Mouse (Mus musculus): ENCODE measurements around the gene Cr2. TPM values are rescaled to one million over a fixed set of nuclear protein-coding genes. Genes with fewer than 3 reads are reported as not detected.
A peak's percentile ranks its signal among the peaks of the same experiment; 100 is the strongest.
"Not testable (repeated sequence)": the region's sequence is repeated elsewhere in the genome, so short reads cannot be mapped to it uniquely, and the experiment has no call there.

Cr2 gene
- polyA plus RNA-seq (2016; fragmentation: Nextera tagmentation; extraction: Ambion mirVana) = 0.59 and 0.78 TPM in 2 replicates

DNA sequence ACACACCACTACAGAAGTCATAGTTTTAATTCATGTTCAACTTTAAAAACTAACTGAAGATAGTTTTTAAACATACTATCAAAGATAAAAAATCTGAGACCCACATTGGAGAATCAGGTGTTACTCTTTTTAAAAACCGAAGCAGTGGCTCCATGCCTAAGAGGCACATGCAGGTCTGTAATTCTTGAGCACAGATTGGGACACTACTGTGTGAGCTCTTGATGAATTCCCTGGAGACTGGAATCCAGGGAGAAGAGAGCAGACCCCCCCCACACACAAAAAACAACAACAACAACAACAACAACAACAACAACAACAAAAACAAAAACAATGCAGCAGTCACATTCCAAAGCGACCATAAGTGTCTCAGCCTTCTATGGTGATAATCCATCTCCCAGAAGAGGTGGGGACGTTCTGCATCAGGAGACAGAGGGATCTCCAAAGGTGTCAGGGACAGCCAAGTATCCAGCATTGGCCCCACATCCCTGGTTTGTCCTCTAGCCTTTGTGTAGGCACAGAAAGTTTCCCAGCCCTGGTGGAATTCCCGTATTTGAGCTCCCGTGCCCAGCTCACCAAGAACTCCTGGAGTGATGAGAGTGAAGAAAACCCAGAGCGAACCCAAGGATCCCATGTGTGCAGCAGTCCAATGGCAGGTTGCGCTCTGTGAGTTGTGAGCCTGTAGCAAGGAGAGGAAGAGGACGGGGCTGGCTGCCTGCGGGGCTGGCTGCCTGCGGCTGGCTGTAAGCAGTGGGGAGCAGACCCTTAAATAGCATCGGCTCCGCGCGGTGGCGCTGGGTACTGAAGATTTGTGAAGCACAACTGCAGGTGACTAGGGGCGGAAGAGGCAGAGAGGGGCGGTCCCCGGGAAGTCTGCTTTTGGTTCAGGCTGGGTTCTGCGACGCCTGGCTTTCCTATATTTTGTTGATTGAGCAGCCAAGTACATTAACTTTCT, at the start of gene Cr2:
Gene Cr2 (minus strand): TSS at position 737 of the 952 bp plus-strand sequence.
- Histone ChIP-seq H3K4me3 (peak within 1 kb of the TSS; percentile 37), H3K27ac (no peak within 1 kb of the TSS)
- 10% methylated on average over 20 of the region's 20 CpGs for WGBS

DNA sequence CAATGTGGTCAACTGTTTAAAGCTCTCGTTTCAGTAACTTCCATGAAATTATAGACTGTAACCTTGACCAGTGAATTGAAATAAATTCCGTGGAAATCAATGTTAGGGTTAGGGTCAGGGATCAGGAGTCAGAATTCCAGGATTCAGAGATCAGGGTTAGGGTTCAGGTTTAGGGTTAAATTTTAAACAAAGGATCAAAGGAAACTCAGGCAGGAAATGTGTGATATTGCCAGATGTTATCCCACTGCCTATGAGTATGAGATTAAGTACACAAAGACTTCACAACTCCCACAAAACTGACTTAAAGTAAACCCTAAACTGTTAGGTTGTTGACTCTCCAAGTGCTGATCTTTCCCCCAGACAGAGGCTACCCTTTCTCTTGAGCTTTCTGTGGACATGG, 45.3 kb upstream of the Cr2 start:
- Histone ChIP-seq H3K27me3 (ENCODE audit: low read depth, poor library complexity, severe bottlenecking) (no peaks in the 10 kb centered on the region), H3K9me3 (replicated peaks) (no peaks in the 10 kb centered on the region), H3K36me3 (no peaks in the 10 kb centered on the region), H3K27ac (no peak overlapping the region), H3K4me3 (no peak overlapping the region), H3K4me1 (no peaks in the 10 kb centered on the region)
- 70% methylated on average over 2 of the region's 2 CpGs for WGBS
- DNase-seq (ENCODE audit: low spot score) = no peak

More for the DNA sequence above, at the start of gene Cr2:
- Histone ChIP-seq H3K4me1 (no peaks in the 10 kb centered on the region), H3K36me3 (no peaks in the 10 kb centered on the region), H3K27me3 (ENCODE audit: low read depth, poor library complexity, severe bottlenecking) (peaks cover 4% of the 10 kb centered on the region; the same call in 1 of the 2 replicates), H3K9me3 (replicated peaks) (no peaks in the 10 kb centered on the region)
- DNase-seq (ENCODE audit: low spot score) = peak; percentile 85

DNA sequence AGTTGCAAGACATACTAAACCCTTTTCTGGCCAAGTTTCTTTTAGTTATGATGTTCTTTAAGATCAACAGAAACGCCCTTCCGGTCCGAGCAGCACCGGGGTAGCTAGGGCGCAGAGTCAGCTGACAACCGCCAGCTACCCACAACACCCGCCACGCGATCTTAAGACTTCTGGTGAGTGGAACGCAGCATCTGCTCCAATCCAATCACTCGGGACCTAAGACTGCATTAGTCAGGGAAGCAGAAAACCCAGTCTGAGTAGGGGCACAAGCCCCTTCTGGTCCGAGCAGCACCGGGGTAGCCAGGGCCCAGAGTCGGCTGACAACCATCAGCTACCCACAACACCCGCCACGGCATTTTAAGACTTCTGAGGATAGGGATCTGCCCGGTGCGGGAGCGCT, 36.3 kb upstream of the Cr2 start:
- not testable (repeated sequence) for H3K27me3 ChIP-seq (ENCODE audit: low read depth, poor library complexity, severe bottlenecking); H3K36me3 ChIP-seq; H3K4me1 ChIP-seq; DNase-seq (ENCODE audit: low spot score); H3K4me3 ChIP-seq; H3K27ac ChIP-seq; H3K9me3 ChIP-seq (replicated peaks)
- 63% methylated on average over 19 of the region's 19 CpGs for WGBS

DNA sequence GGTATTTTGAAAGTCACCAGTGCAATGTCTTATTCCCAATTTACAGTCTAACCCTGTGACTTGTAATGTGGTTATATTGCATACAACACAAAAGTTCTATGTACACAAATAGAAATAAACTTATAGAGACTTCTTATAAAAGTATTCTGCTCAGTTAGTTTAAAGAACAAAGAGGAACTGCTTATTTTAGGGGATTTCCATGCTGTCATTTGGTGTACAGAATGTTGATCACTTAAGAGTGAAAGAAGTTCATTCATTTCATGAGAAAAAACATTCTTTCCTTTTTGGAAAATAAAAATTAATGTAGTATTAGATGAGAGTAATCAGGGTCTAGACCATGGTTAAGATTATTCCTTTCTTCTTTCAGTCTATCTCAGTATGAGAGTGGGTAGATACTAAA, 8.2 kb upstream of the Cr2 start:
- no peaks in the 10 kb centered on the region for H3K27me3 ChIP-seq (ENCODE audit: low read depth, poor library complexity, severe bottlenecking)
- no peaks in the 10 kb centered on the region for H3K9me3 ChIP-seq (replicated peaks)
- H3K27ac ChIP-seq = no peak overlapping the region
- no peak for DNase-seq (ENCODE audit: low spot score)
- H3K4me1 ChIP-seq = no peaks in the 10 kb centered on the region
- H3K4me3 ChIP-seq = no peak overlapping the region
- H3K36me3 ChIP-seq = no peaks in the 10 kb centered on the region

DNA sequence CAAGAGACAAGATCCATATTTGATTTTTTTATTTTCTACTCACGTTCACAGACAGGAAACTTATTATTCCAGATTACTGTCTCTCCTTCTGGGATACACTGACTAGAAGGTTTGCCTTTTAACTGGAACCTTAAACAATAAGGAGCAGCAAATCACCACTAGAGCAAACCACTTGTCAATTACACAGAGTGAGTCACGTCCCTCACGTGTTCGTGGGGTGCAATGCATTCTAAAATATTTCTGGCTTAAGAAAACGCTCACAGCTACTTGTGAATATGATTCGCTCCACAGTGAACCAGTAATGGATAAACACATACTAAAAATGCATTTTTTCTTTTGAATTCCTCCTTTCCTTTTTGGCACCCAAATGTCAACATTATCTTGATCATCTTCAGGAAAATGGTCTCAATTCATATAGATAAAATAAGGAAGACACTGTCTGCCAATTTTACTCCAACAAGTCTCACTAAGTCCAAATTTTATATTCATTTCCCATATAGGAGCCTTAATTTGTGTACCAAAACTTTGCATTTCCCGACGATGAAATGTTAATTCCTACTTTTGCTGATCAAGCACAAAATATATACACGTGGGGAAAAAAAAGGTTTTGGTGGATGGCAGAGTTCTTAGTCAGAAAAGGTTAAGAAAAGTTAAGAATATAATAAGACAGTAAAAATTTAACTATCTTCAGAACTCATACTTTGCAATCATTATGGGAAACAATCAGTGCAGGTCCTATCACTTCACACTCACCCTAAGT, 11.3 kb downstream of the Cr2 start:
- Histone ChIP-seq H3K36me3 (no peaks in the 10 kb centered on the region), H3K4me1 (no peaks in the 10 kb centered on the region), H3K9me3 (replicated peaks) (no peaks in the 10 kb centered on the region), H3K4me3 (no peak overlapping the region), H3K27ac (no peak overlapping the region), H3K27me3 (ENCODE audit: low read depth, poor library complexity, severe bottlenecking) (no peaks in the 10 kb centered on the region)
- 87% methylated on average over 9 of the region's 9 CpGs for WGBS
- DNase-seq (ENCODE audit: low spot score) = no peak

DNA sequence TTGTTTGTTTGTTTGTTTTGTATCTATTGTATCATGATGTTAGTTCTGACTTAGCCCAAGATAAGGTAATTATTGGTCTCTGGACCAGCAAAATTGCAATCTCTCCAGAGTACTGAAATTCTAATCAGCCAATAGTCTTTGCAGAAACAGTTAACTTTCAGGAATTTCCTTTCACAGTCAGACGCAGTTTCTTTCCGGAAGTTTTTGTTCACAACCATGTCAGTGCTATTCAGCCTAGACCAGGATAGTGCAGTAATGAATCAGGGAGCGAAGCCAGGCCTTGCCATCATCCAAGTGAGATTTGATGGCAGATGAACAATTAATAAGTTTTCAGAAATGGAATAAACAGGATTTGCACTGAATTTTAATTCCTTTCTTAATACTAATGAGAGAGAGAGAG, 44.4 kb downstream of the Cr2 start:
- WGBS = 77% methylated on average over 3 of the region's 3 CpGs
- peaks cover 3% of the 10 kb centered on the region; the same call in 1 of the 2 replicates for H3K4me1 ChIP-seq

DNA sequence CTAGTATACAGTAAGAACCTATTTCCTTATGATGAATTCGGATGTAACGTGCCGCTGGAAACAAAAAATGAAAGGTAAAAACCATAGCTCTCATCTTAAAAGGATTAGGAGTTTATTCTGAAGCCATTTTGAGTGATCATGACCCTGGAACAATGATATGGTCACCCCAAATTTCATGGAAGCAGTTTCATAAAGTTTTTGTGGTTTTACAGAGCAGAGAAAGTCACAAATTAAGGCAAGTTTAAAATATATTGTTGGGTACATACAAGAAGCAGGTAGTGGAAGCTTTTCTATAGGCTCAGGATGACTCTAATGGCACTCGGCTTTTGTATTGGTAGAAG, 44.9 kb downstream of the Cr2 start:
- Histone ChIP-seq H3K36me3 (peaks cover 24% of the 10 kb centered on the region), H3K27me3 (ENCODE audit: low read depth, poor library complexity, severe bottlenecking) (no peaks in the 10 kb centered on the region), H3K9me3 (replicated peaks) (no peaks in the 10 kb centered on the region), H3K4me3 (peak overlapping the region; percentile 68), H3K4me1 (peaks cover 3% of the 10 kb centered on the region; the same call in 1 of the 2 replicates), H3K27ac (peak overlapping the region; percentile 96)
- DNase-seq (ENCODE audit: low spot score) = no peak
- WGBS = 32% methylated on average over 4 of the region's 4 CpGs

More for the DNA sequence above, 44.4 kb downstream of the Cr2 start:
- peak overlapping the region; percentile 68 for H3K4me3 ChIP-seq
- H3K9me3 ChIP-seq (replicated peaks) = no peaks in the 10 kb centered on the region
- no peak for DNase-seq (ENCODE audit: low spot score)
- H3K36me3 ChIP-seq = peaks cover 20% of the 10 kb centered on the region
- H3K27ac ChIP-seq = peak overlapping the region; percentile 96; the same call in 1 of the 2 replicates
- no peaks in the 10 kb centered on the region for H3K27me3 ChIP-seq (ENCODE audit: low read depth, poor library complexity, severe bottlenecking)

DNA sequence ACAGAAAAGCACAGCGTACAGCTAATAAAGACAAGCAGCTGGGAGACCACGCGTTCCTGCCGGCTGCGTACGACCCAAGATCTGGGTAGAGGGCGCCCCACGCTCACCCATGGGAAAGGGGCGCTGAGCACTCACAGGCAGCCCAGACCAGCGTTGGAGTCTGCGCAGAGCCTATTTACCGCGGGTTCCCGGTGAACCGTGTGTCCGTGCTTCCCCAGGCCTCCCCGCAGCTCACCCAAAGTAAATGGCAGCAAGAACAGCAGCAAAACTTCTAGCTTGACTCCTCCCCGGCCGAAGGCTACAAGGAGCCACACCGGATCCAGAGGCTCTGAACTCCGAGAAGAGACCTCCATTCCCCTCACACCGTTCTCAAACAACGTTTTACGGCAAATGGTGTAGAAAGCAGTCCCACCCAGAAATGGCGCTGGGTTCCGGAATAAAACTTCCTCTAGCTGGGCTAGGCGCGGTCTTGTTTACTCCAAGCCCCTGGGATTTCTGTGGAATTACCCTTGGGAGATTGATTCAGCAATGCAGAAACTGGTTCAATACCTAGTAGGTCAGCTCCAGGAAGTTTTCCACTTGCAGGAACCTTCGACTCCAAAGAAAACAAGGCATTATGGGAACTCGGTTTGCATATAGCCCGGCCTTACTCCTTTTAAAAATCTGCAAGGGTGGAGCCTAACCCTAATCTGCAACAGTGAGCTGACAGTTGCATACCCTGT, 45.4 kb downstream of the Cr2 start, which contains the start of gene Cr1l:
Gene Cr1l (minus strand): TSS at position 634 of the 722 bp plus-strand sequence.
- Histone ChIP-seq H3K9me3 (replicated peaks) (no peaks in the 10 kb centered on the region), H3K4me3 (peak within 1 kb of the TSS; percentile 68), H3K27me3 (ENCODE audit: low read depth, poor library complexity, severe bottlenecking) (no peaks in the 10 kb centered on the region), H3K36me3 (peaks cover 26% of the 10 kb centered on the region), H3K27ac (peak within 1 kb of the TSS; percentile 96), H3K4me1 (peaks cover 3% of the 10 kb centered on the region; the same call in 1 of the 2 replicates)
- WGBS = under 1% methylated on average over 31 of the region's 31 CpGs
- peak; percentile 86 for DNase-seq (ENCODE audit: low spot score)

DNA sequence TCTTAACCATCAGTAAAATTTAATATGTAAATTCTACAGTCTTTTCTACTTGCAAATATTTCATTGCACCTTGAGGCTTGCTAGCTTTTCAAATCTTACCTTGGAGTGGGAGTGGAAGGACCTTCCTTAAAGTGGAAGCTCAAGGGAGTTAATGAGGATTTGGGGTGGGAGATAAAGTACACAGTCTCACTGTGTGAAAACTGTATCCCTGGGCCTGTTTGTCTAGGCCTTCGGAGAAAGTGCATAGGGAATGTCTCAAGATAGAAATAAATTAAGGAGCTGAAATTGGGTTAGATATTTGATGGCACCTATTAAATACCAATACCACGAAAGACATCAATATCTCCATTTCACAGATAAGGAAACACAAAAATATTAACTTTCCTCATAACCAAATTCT, 46.0 kb downstream of the Cr2 start:
- peaks cover 29% of the 10 kb centered on the region for H3K36me3 ChIP-seq
- H3K27ac ChIP-seq = peak overlapping the region; percentile 96
- peak overlapping the region; percentile 68 for H3K4me3 ChIP-seq
- peaks cover 3% of the 10 kb centered on the region; the same call in 1 of the 2 replicates for H3K4me1 ChIP-seq
- H3K9me3 ChIP-seq (replicated peaks) = no peaks in the 10 kb centered on the region
- WGBS = 27% methylated on average over 2 of the region's 2 CpGs
- no peak for DNase-seq (ENCODE audit: low spot score)
- H3K27me3 ChIP-seq (ENCODE audit: low read depth, poor library complexity, severe bottlenecking) = no peaks in the 10 kb centered on the region

DNA sequence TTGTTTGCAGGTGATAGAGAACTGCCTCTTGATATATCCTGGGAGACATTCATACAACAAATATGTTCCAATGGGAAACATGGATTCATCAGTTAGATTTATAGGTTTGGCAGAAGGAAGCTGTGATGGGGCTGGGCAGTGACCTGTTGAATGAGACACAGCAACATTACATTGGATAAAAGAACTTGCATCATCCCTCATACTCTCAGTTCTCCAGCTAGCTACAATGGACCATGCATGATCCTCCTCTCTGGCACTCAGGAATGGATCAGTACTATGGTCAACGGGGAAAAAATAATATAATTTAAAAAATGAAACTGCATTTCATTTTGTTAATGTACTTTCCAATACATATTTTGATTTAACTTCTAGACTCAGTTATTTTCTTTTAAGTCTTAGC, 46.6 kb downstream of the Cr2 start:
- peak overlapping the region; percentile 68 for H3K4me3 ChIP-seq
- no peak overlapping the region for H3K27ac ChIP-seq
- WGBS = 84% methylated on average over 1 of the region's 1 CpGs
- no peaks in the 10 kb centered on the region for H3K27me3 ChIP-seq (ENCODE audit: low read depth, poor library complexity, severe bottlenecking)
- H3K4me1 ChIP-seq = peaks cover 3% of the 10 kb centered on the region; the same call in 1 of the 2 replicates
- no peaks in the 10 kb centered on the region for H3K9me3 ChIP-seq (replicated peaks)
- no peak for DNase-seq (ENCODE audit: low spot score)
- H3K36me3 ChIP-seq = peaks cover 33% of the 10 kb centered on the region

DNA sequence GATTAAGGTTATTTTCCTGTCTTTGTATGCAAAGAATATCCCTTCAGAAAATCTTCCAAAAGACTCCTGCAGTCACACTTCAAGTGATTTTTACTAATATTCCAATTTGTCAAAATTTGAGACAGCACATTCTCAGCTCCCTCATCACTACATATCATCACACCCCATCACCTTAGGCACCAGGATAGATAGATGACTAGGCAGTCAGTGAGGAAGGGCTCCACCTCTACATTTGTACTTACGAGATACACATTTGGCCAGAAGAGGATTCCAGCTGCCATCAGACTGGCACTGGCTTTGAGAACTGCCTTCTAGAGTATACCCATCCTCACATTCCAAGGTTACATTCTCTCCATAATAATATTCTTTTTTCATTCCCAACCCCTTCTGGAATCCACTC, 62.1 kb downstream of the Cr2 start:
- WGBS = 100% methylated on average over 1 of the region's 1 CpGs
- H3K27ac ChIP-seq = no peak overlapping the region
- H3K4me3 ChIP-seq = no peak overlapping the region
- no peaks in the 10 kb centered on the region for H3K4me1 ChIP-seq
- no peak for DNase-seq (ENCODE audit: low spot score)
- no peaks in the 10 kb centered on the region for H3K27me3 ChIP-seq (ENCODE audit: low read depth, poor library complexity, severe bottlenecking)
- peaks cover 59% of the 10 kb centered on the region for H3K36me3 ChIP-seq
- no peaks in the 10 kb centered on the region for H3K9me3 ChIP-seq (replicated peaks)

DNA sequence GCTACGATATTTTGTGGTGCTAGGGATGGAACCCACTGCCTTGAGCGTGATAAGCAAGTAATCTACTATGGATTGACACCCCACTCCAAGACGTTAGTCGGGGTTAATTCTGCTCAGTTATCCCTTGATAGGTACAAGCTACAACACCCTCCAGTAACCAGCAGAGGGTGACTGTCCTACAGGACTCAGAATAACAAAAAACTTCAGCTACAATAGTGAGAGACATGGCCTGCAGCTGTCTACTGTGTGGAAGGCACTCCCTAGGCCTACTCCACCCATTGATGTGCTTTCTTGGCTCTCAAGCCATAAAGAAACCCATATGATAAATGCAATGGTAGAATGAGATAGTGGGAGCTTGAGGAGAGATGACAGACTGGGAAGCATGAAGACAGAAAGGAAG, 62.9 kb downstream of the Cr2 start:
- Histone ChIP-seq H3K27ac (no peak overlapping the region), H3K4me3 (no peak overlapping the region)
- no peak for DNase-seq (ENCODE audit: low spot score)

More for the DNA sequence above, 62.9 kb downstream of the Cr2 start:
- no peaks in the 10 kb centered on the region for H3K4me1 ChIP-seq
- peaks cover 59% of the 10 kb centered on the region for H3K36me3 ChIP-seq
- no peaks in the 10 kb centered on the region for H3K9me3 ChIP-seq (replicated peaks)
- H3K27me3 ChIP-seq (ENCODE audit: low read depth, poor library complexity, severe bottlenecking) = no peaks in the 10 kb centered on the region
- 94% methylated on average over 4 of the region's 4 CpGs for WGBS
